Comparison of ENCODE assay signal across 9 mouse cellular contexts in the genomic region with DNA sequence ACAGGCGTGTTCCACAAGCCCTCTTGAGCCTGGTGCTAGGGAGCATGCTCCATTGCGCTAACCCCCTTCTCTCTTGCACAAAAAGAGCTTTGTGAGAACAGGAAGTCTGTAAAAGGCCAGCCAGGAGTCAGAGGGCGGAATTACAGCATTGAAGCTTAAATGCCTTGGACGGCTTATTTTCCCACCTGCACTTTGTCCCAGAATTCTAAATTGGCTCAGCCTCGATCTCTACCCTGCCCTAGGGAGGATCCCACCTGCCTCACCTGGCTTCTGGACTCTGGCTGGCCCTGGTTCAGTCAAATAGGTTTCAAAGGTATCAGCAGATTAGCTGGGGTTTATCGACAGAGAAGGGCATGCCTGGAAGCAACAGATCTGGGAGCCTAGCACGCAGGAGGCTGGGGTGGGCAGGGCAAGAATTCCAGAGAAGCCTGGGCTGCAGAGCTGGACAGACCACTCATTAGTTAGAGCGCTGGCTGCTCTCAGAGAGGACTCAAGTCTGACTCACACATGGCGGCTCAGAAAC. TPM values are rescaled to one million over a fixed set of nuclear protein-coding genes. Genes with fewer than 3 reads are reported as not detected.
DNase-seq lines count a peak whose midpoint lies in the region; ATAC-seq lines count a peak whose summit lies in the region.
"Had no signal": no experiment of that assay in that cellular context is flagged by ENCODE, and none has a peak within 500 bp of the region (broad histone marks: within the 10 kb centered on the region; RNA-seq: fewer than 3 reads in every experiment).

No protein-coding gene starts in this region.

- peak; percentile 19 for DNase-seq in adrenal gland, postnatal 14 days
- no peak for DNase-seq in adrenal gland, adult 2 months
- no peak for DNase-seq in midbrain, embryonic 11.5 days (ENCODE audit: low spot score, missing footprints)
- no peak for DNase-seq in urinary bladder, postnatal 14 days (ENCODE audit: low spot score)
- no peak for DNase-seq in urinary bladder, adult 2 months (ENCODE audit: low spot score)
- DNase-seq: midbrain, embryonic 14.5 days had no signal

- H3K9me3 ChIP-seq in midbrain, embryonic 13.5 days, result no peaks in the 10 kb centered on the region
- no peaks in the 10 kb centered on the region; the same call in 1 of the 2 replicates for H3K9me3 ChIP-seq in midbrain, embryonic 11.5 days (ENCODE audit: control insufficient read depth, low read length)
- H3K9me3 ChIP-seq in limb, embryonic 13.5 days, result no peaks in the 10 kb centered on the region
- H3K9me3 ChIP-seq in stomach, embryonic 16.5 days (replicated peaks; ENCODE audit: control insufficient read depth, low read length), result no peaks in the 10 kb centered on the region

- 82% methylated on average over 9 of the region's 9 CpGs for WGBS in midbrain, embryonic 13.5 days
- 72% methylated on average over 9 of the region's 9 CpGs for WGBS in midbrain, embryonic 11.5 days
- 35% methylated on average over 9 of the region's 9 CpGs for WGBS in limb, embryonic 13.5 days
- WGBS in stomach, embryonic 16.5 days, result 26% methylated on average over 9 of the region's 9 CpGs

- no peaks in the 10 kb centered on the region for H3K27me3 ChIP-seq in midbrain, embryonic 13.5 days
- H3K27me3 ChIP-seq in midbrain, embryonic 11.5 days (ENCODE audit: control insufficient read depth, insufficient read depth, low read length), result no peaks in the 10 kb centered on the region
- no peaks in the 10 kb centered on the region for H3K27me3 ChIP-seq in limb, embryonic 13.5 days
- H3K27me3 ChIP-seq in stomach, embryonic 16.5 days (ENCODE audit: control insufficient read depth, insufficient read depth, low read length), result no peaks in the 10 kb centered on the region

- H3K4me2 ChIP-seq in midbrain, embryonic 13.5 days (replicated peaks), result no peak overlapping the region
- no peak overlapping the region for H3K4me2 ChIP-seq in midbrain, embryonic 11.5 days
- peak overlapping the region; percentile 39 for H3K4me2 ChIP-seq in limb, embryonic 13.5 days (replicated peaks)
- peak overlapping the region; percentile 17; the same call in 1 of the 2 replicates for H3K4me2 ChIP-seq in stomach, embryonic 16.5 days (ENCODE audit: low read depth, low read length)

- H3K27ac ChIP-seq in midbrain, embryonic 13.5 days, result no peak overlapping the region
- H3K27ac ChIP-seq in midbrain, embryonic 11.5 days (ENCODE audit: low read depth, low read length), result no peak overlapping the region
- H3K27ac ChIP-seq in limb, embryonic 13.5 days, result peak overlapping the region; percentile 81
- H3K27ac ChIP-seq in stomach, embryonic 16.5 days (ENCODE audit: low read length), result peak overlapping the region; percentile 92

- no peaks in the 10 kb centered on the region; the same call in 1 of the 2 replicates for H3K4me1 ChIP-seq in midbrain, embryonic 13.5 days (replicated peaks)
- H3K4me1 ChIP-seq in midbrain, embryonic 11.5 days (ENCODE audit: control insufficient read depth, insufficient read depth, low read length), result no peaks in the 10 kb centered on the region
- H3K4me1 ChIP-seq in limb, embryonic 13.5 days, result peaks cover 44% of the 10 kb centered on the region
- H3K4me1 ChIP-seq in stomach, embryonic 16.5 days (ENCODE audit: control insufficient read depth, insufficient read depth, low read length), result peaks cover 14% of the 10 kb centered on the region

- no peak overlapping the region for H3K4me3 ChIP-seq in midbrain, embryonic 13.5 days (replicated peaks)
- H3K4me3 ChIP-seq in midbrain, embryonic 11.5 days (ENCODE audit: low read depth, low read length), result no peak overlapping the region
- H3K4me3 ChIP-seq in limb, embryonic 13.5 days, result 0 out of 2 replicates have a peak overlapping the region, but pooled peaks have one; percentile 8
- no peak overlapping the region for H3K4me3 ChIP-seq in stomach, embryonic 16.5 days (replicated peaks; ENCODE audit: low read length)

- no peak for ATAC-seq in midbrain, embryonic 13.5 days
- no peak for ATAC-seq in midbrain, embryonic 11.5 days (ENCODE audit: low FRiP score)
- ATAC-seq in limb, embryonic 13.5 days (ENCODE audit: low FRiP score, low read depth), result peak; percentile 66
- ATAC-seq in stomach, embryonic 16.5 days (ENCODE audit: insufficient read depth, low FRiP score), result peak; percentile 75

- H3K9ac ChIP-seq in midbrain, embryonic 13.5 days (replicated peaks), result 0 out of 2 replicates have a peak overlapping the region, but pooled peaks have one; percentile 5
- H3K9ac ChIP-seq in midbrain, embryonic 11.5 days (ENCODE audit: low read length), result no peak overlapping the region
- peak overlapping the region; percentile 52 for H3K9ac ChIP-seq in limb, embryonic 13.5 days
- peak overlapping the region; percentile 50; the same call in 1 of the 2 replicates for H3K9ac ChIP-seq in stomach, embryonic 16.5 days (ENCODE audit: low read length)

- H3K36me3 ChIP-seq in midbrain, embryonic 13.5 days, result no peaks in the 10 kb centered on the region
- no peaks in the 10 kb centered on the region for H3K36me3 ChIP-seq in midbrain, embryonic 11.5 days (ENCODE audit: control insufficient read depth, insufficient read depth, low read length)
- no peaks in the 10 kb centered on the region for H3K36me3 ChIP-seq in limb, embryonic 13.5 days
- H3K36me3 ChIP-seq in stomach, embryonic 16.5 days (ENCODE audit: control insufficient read depth, insufficient read depth, low read length), result no peaks in the 10 kb centered on the region

RNA-seq across cellular contexts. Expression of gene Gzmm, which starts 7.4 kb away (rescaled TPM):
- 0.89 and 1.1 TPM in 2 replicates for total RNA-seq in adrenal gland, postnatal 14 days (2021)
- 1 to 10 TPM; 1.0 to 2.2 TPM for total RNA-seq in adrenal gland, adult 2 months (2021)
- polyA plus RNA-seq in adrenal gland, adult 2 months (2012; rRNA removed), result 0.52 and 0.55 TPM in 2 replicates
- polyA plus RNA-seq in midbrain, embryonic 13.5 days (2015; fragmentation: Nextera tagmentation; extraction: Ambion mirVana), result 1.4 and 1.7 TPM in 2 replicates
- 0.27 and 0.58 TPM in 2 replicates for polyA plus RNA-seq in midbrain, embryonic 11.5 days (2014; fragmentation: Nextera tagmentation; extraction: Ambion mirVana)
- polyA plus RNA-seq in limb, embryonic 13.5 days (2015; fragmentation: Nextera tagmentation; extraction: Ambion mirVana), result 0.83 and 0.92 TPM in 2 replicates
- 0.31 and 0.44 TPM in 2 replicates for polyA plus RNA-seq in stomach, embryonic 16.5 days (2015; fragmentation: Nextera tagmentation; extraction: Ambion mirVana)
- polyA plus RNA-seq in urinary bladder, adult 2 months (2012; rRNA removed), result 1.1 and 1.4 TPM in 2 replicates

RNA-seq across cellular contexts. Expression of gene Bsg, which starts 8.1 kb away (rescaled TPM):
- total RNA-seq in adrenal gland, postnatal 14 days (2021), result 598 and 707 TPM in 2 replicates
- 100 to 1,000 TPM; 588 to 674 TPM for total RNA-seq in adrenal gland, adult 2 months (2021)
- polyA plus RNA-seq in adrenal gland, adult 2 months (2012; rRNA removed), result 314 and 321 TPM in 2 replicates
- 564 and 608 TPM in 2 replicates for polyA plus RNA-seq in midbrain, embryonic 13.5 days (2015; fragmentation: Nextera tagmentation; extraction: Ambion mirVana)
- polyA plus RNA-seq in midbrain, embryonic 11.5 days (2014; fragmentation: Nextera tagmentation; extraction: Ambion mirVana), result 576 and 580 TPM in 2 replicates
- 761 and 775 TPM in 2 replicates for polyA plus RNA-seq in limb, embryonic 13.5 days (2015; fragmentation: Nextera tagmentation; extraction: Ambion mirVana)
- polyA plus RNA-seq in stomach, embryonic 16.5 days (2015; fragmentation: Nextera tagmentation; extraction: Ambion mirVana), result 983 and 1,041 TPM in 2 replicates
- polyA plus RNA-seq in urinary bladder, adult 2 months (2012; rRNA removed), result 614 and 631 TPM in 2 replicates

RNA-seq across cellular contexts. Expression of gene Cdc34, which starts 14.2 kb away (rescaled TPM):
- 79.1 and 82.4 TPM in 2 replicates for total RNA-seq in adrenal gland, postnatal 14 days (2021)
- total RNA-seq in adrenal gland, adult 2 months (2021), result 100 to 1,000 TPM in 1 of 2 experiments, 10 to 100 TPM in 1; 87.7 to 122 TPM
- 174 and 205 TPM in 2 replicates for polyA plus RNA-seq in adrenal gland, adult 2 months (2012; rRNA removed)
- 109 and 110 TPM in 2 replicates for polyA plus RNA-seq in midbrain, embryonic 13.5 days (2015; fragmentation: Nextera tagmentation; extraction: Ambion mirVana)
- 149 and 178 TPM in 2 replicates for polyA plus RNA-seq in midbrain, embryonic 11.5 days (2014; fragmentation: Nextera tagmentation; extraction: Ambion mirVana)
- 116 and 123 TPM in 2 replicates for polyA plus RNA-seq in limb, embryonic 13.5 days (2015; fragmentation: Nextera tagmentation; extraction: Ambion mirVana)
- 84.6 and 86.3 TPM in 2 replicates for polyA plus RNA-seq in stomach, embryonic 16.5 days (2015; fragmentation: Nextera tagmentation; extraction: Ambion mirVana)
- 60.6 and 70.0 TPM in 2 replicates for polyA plus RNA-seq in urinary bladder, adult 2 months (2012; rRNA removed)

RNA-seq across cellular contexts. Expression of gene Hcn2, which starts 20.2 kb away (rescaled TPM):
- 7.1 and 10.6 TPM in 2 replicates for total RNA-seq in adrenal gland, postnatal 14 days (2021)
- total RNA-seq in adrenal gland, adult 2 months (2021), result 1 to 10 TPM; 5.9 to 6.0 TPM
- polyA plus RNA-seq in adrenal gland, adult 2 months (2012; rRNA removed), result 20.2 and 27.8 TPM in 2 replicates
- polyA plus RNA-seq in midbrain, embryonic 13.5 days (2015; fragmentation: Nextera tagmentation; extraction: Ambion mirVana), result 0.18 and 0.43 TPM in 2 replicates
- 0.22 TPM in 2 replicates for polyA plus RNA-seq in midbrain, embryonic 11.5 days (2014; fragmentation: Nextera tagmentation; extraction: Ambion mirVana)
- polyA plus RNA-seq in limb, embryonic 13.5 days (2015; fragmentation: Nextera tagmentation; extraction: Ambion mirVana), result not detected in 2 replicates
- polyA plus RNA-seq in stomach, embryonic 16.5 days (2015; fragmentation: Nextera tagmentation; extraction: Ambion mirVana), result not detected in 2 replicates
- polyA plus RNA-seq in urinary bladder, adult 2 months (2012; rRNA removed), result 0.96 and 1.5 TPM in 2 replicates

RNA-seq across cellular contexts. Expression of gene Tpgs1, which starts 27.0 kb away (rescaled TPM):
- total RNA-seq in adrenal gland, postnatal 14 days (2021), result 27.8 and 34.1 TPM in 2 replicates
- 10 to 100 TPM; 29.5 to 40.7 TPM for total RNA-seq in adrenal gland, adult 2 months (2021)
- polyA plus RNA-seq in adrenal gland, adult 2 months (2012; rRNA removed), result 147 and 149 TPM in 2 replicates
- 80.8 and 84.1 TPM in 2 replicates for polyA plus RNA-seq in midbrain, embryonic 13.5 days (2015; fragmentation: Nextera tagmentation; extraction: Ambion mirVana)
- 65.5 and 69.6 TPM in 2 replicates for polyA plus RNA-seq in midbrain, embryonic 11.5 days (2014; fragmentation: Nextera tagmentation; extraction: Ambion mirVana)
- polyA plus RNA-seq in limb, embryonic 13.5 days (2015; fragmentation: Nextera tagmentation; extraction: Ambion mirVana), result 62.0 and 65.9 TPM in 2 replicates
- 47.4 and 53.2 TPM in 2 replicates for polyA plus RNA-seq in stomach, embryonic 16.5 days (2015; fragmentation: Nextera tagmentation; extraction: Ambion mirVana)
- 29.1 and 33.7 TPM in 2 replicates for polyA plus RNA-seq in urinary bladder, adult 2 months (2012; rRNA removed)

Comparison
In these comparisons a context has a peak if more than half of its experiments do, and no peak if none do; other contexts are left out.
1. ATAC-seq: peak in limb, embryonic 13.5 days (single experiment) and stomach, embryonic 16.5 days (single experiment); none in midbrain, embryonic 13.5 days (single experiment) and midbrain, embryonic 11.5 days (single experiment).
2. H3K27ac ChIP-seq: peak in limb, embryonic 13.5 days (single experiment) and stomach, embryonic 16.5 days (single experiment); none in midbrain, embryonic 13.5 days (single experiment) and midbrain, embryonic 11.5 days (single experiment).
3. H3K4me2 ChIP-seq: peak in limb, embryonic 13.5 days (single experiment) and stomach, embryonic 16.5 days (single experiment); none in midbrain, embryonic 13.5 days (single experiment) and midbrain, embryonic 11.5 days (single experiment).